Mouse (Mus musculus): ENCODE measurements at regions not wholly inside any gene's neighbourhood (a gene's known extent, or its start where the extent isn't known, plus 50 kb on each side); places are given as distances from the start of the nearest gene placed in this dataset.

DNA sequence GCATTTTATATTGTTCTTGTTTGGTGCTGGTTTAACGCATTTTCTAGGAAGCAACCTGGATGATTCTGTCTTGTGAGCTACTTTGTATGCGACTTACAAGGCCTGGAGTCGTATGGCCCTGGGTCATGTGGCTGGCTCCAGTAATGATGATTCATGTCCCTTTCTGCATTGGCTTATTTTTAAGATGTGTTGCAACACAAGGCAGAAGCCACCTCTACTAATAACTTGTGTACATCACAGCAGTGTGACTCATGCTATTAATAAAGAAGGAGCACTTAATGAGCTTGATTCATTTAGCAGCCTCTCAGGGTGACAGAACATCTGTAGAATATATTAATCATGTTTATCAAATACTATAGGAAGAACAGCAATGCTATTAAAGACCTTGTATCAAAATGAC lies 84.0 kb downstream of the Slc5a7 start:
- no peak overlapping the region for H3K4me3 ChIP-seq
- WGBS = 83% methylated on average over 3 of the region's 3 CpGs
- H3K27ac ChIP-seq = no peak overlapping the region
- H3K36me3 ChIP-seq = no peaks in the 10 kb centered on the region
- no peak for ATAC-seq (ENCODE audit: insufficient number of reproducible peaks, insufficient read depth, low FRiP score, low TSS enrichment)
- no peaks in the 10 kb centered on the region for H3K4me1 ChIP-seq
- no peak overlapping the region for H3K9ac ChIP-seq
- H3K27me3 ChIP-seq = no peaks in the 10 kb centered on the region
- no peak overlapping the region for H3K4me2 ChIP-seq (replicated peaks)
- no peaks in the 10 kb centered on the region for H3K9me3 ChIP-seq

DNA sequence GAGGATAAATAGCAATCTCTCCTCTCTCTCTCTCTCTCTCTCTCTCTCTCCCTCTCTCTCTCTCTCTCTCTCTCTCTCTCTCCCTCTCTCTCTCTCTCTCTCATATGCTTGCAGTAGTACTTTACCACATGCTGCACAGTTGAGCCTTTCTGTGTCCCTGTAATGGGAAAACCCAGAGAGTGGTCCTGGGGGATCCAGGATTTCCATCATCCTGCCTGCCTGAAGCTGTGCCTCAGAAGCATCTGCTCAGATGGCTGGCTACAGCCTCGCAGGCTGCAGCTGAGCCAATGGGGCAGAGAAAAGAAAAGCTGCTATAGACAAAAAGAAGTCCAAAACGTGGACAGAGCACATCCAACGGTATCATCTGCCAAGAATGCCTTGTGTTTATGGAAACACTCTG lies 97.1 kb downstream of the Slc5a7 start:
- no peaks in the 10 kb centered on the region for H3K36me3 ChIP-seq
- H3K4me2 ChIP-seq (replicated peaks) = no peak overlapping the region
- H3K4me1 ChIP-seq = no peaks in the 10 kb centered on the region
- no peak for ATAC-seq (ENCODE audit: insufficient number of reproducible peaks, insufficient read depth, low FRiP score, low TSS enrichment)
- WGBS = 61% methylated on average over 3 of the region's 3 CpGs
- no peak overlapping the region for H3K4me3 ChIP-seq
- no peak overlapping the region for H3K27ac ChIP-seq
- H3K9me3 ChIP-seq = no peaks in the 10 kb centered on the region
- no peak overlapping the region for H3K9ac ChIP-seq
- H3K27me3 ChIP-seq = no peaks in the 10 kb centered on the region

DNA sequence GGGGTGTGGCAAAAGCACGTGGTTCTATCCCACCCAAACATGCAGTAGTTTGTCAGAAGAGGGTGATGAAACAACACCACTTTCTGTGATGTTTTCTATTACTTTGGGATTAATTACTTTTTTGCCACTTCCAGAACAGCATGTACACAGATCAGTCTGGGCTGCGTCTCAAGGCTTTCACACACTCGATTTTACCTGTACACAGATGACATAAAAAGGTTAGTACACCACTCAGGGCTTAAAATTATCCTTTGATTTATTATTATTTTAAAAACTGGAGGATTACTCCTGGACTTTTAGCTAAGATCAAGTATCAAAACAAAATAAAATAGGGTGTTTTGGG lies 106.6 kb downstream of the Slc5a7 start:
- Histone ChIP-seq H3K9me3 (no peaks in the 10 kb centered on the region), H3K27ac (no peak overlapping the region), H3K4me3 (no peak overlapping the region), H3K36me3 (no peaks in the 10 kb centered on the region), H3K27me3 (no peaks in the 10 kb centered on the region), H3K4me1 (0 out of 2 replicates have a peak, but pooled peaks cover 3% of the 10 kb centered on the region), H3K4me2 (replicated peaks) (no peak overlapping the region), H3K9ac (no peak overlapping the region)
- WGBS = 67% methylated on average over 3 of the region's 3 CpGs
- no peak for ATAC-seq (ENCODE audit: insufficient number of reproducible peaks, insufficient read depth, low FRiP score, low TSS enrichment)

DNA sequence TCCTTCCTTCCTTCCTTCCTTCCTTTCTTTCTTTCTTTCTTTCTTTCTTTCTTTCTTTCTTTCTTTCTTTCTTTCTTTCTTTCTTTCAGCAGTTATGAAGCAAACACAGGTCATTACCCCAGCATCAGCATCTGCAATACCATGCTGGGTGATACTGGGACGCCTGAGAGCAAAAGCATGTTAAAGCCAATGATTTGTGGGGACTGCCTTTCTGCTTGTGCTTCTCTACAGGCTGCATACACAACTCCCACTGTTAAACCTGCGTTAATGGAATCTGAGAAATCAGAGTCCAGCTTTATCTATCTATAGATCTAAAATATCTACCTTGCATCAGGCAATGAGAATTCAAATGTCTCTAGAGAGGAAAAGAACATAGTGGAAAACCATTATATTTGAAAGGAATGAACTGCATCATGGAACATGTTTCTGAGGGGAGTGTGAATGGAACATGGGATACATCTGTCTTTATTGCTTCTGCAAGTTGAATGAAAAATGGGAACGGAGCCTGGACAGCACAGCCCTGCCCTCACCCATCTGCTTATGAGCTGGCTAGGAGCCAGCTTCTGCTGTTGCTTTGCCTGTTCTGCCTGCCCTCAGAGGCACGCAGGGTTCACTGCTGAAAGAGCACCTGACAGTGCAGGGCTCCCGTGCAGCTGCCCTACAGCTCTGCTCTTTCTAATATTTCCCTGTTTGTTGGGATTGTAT lies 107.2 kb downstream of the Slc5a7 start:
- H3K36me3 ChIP-seq = no peaks in the 10 kb centered on the region
- H3K4me2 ChIP-seq (replicated peaks) = no peak overlapping the region
- no peak overlapping the region for H3K4me3 ChIP-seq
- no peak overlapping the region for H3K9ac ChIP-seq
- H3K4me1 ChIP-seq = 0 out of 2 replicates have a peak, but pooled peaks cover 3% of the 10 kb centered on the region
- no peaks in the 10 kb centered on the region for H3K27me3 ChIP-seq
- H3K27ac ChIP-seq = no peak overlapping the region
- H3K9me3 ChIP-seq = no peaks in the 10 kb centered on the region
- peak; percentile 87 for ATAC-seq (ENCODE audit: insufficient number of reproducible peaks, insufficient read depth, low FRiP score, low TSS enrichment)
- 58% methylated on average over 5 of the region's 5 CpGs for WGBS

DNA sequence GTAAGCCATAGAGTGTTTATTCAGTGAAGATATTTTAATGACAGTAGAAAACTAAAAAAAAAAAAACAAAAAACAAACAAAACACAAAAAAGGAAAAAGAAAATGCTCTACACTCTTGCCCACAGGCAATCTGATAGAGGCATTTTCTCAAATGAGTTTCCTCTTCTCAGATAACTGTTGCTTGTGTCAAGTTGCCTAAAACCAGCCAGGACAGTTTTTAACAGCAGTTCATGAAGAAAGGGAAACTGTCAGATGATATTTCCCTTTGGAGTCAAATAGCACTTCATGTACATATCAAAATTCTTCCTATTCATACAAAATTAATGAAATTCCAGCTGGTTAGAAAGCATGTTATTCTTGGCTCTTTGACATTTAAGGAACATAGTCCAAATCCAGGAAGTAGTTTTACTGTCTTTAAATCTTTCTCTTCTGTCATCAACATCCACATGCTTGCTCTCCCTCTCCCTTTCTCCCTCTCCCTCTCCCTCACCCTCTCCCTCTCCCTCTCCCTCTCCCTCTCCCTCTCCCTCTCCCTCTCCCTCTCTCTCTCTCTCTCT lies 109.8 kb downstream of the Slc5a7 start:
- no peaks in the 10 kb centered on the region for H3K27me3 ChIP-seq
- no peaks in the 10 kb centered on the region for H3K9me3 ChIP-seq
- H3K4me2 ChIP-seq (replicated peaks) = no peak overlapping the region
- no peaks in the 10 kb centered on the region for H3K36me3 ChIP-seq
- H3K27ac ChIP-seq = no peak overlapping the region
- ATAC-seq (ENCODE audit: insufficient number of reproducible peaks, insufficient read depth, low FRiP score, low TSS enrichment) = no peak
- no peak overlapping the region for H3K9ac ChIP-seq
- H3K4me3 ChIP-seq = no peak overlapping the region
- 0 out of 2 replicates have a peak, but pooled peaks cover 3% of the 10 kb centered on the region for H3K4me1 ChIP-seq

DNA sequence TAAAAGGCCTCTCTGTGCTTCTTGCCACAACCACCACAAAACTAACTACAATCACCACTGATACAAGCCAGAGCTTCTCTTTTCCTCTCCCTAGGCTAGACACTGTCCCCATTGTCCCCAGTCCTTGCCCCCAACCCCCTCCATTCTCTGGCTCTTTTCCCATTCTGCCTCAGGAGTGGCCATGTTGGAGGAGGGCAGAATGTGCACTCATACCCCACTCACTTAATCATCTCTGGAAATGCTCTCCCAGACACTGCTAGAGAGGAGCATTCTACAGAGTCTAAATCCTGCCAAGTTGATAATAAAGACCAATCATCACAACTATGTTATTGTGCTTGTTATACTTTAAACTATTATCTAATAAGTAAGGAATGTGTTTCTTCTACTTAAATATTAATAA lies 116.8 kb downstream of the Slc5a7 start:
- Histone ChIP-seq H3K4me3 (no peak overlapping the region), H3K4me1 (no peaks in the 10 kb centered on the region), H3K27me3 (no peaks in the 10 kb centered on the region), H3K36me3 (no peaks in the 10 kb centered on the region), H3K9ac (no peak overlapping the region), H3K27ac (no peak overlapping the region), H3K4me2 (replicated peaks) (no peak overlapping the region), H3K9me3 (no peaks in the 10 kb centered on the region)
- no peak for ATAC-seq (ENCODE audit: insufficient number of reproducible peaks, insufficient read depth, low FRiP score, low TSS enrichment)

DNA sequence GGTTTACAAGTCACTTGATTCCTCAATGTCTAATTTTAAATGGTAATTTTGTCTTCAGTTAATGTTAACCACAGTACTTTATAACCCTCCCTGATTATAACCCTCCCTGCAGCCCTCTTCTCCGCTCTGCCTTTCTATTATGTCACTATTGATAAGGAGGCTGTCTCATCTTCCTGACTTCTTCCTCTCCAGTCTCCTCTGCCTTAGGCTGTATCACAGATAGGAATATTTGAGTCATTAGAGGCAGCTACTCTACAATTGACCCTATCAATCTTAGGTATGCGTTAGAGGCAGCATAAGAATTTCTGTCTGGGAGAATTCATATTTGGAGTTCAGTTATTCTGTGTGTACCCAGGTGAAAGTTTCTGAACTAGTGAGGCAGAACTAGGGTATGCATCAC lies 118.3 kb downstream of the Slc5a7 start:
- no peaks in the 10 kb centered on the region for H3K27me3 ChIP-seq
- H3K27ac ChIP-seq = no peak overlapping the region
- H3K4me3 ChIP-seq = no peak overlapping the region
- no peak for ATAC-seq (ENCODE audit: insufficient number of reproducible peaks, insufficient read depth, low FRiP score, low TSS enrichment)
- H3K36me3 ChIP-seq = no peaks in the 10 kb centered on the region
- H3K4me2 ChIP-seq (replicated peaks) = no peak overlapping the region
- WGBS = 80% methylated on average over 2 of the region's 2 CpGs
- H3K4me1 ChIP-seq = no peaks in the 10 kb centered on the region
- no peaks in the 10 kb centered on the region for H3K9me3 ChIP-seq
- H3K9ac ChIP-seq = no peak overlapping the region

DNA sequence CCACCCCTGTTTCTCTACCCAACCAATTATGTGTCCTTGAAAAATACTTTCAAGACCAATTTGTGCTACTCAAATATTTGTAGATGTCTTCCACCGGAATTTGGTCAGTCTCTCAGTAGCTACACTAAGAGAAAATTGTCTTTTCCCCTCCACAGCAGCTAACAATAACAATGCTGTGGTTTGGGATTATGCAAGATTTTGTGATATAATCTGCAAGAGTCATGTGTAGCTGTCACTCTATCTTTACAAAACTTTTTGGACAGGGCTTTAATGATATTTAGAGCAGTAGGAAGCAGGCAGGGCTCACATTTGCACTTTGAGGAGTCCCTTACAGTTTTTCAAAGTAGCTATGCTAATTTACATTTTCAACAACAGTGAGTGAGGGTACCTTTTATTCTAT lies 128.1 kb downstream of the Slc5a7 start:
- H3K4me2 ChIP-seq (replicated peaks) = no peak overlapping the region
- H3K4me1 ChIP-seq = no peaks in the 10 kb centered on the region
- 66% methylated on average over 1 of the region's 1 CpGs for WGBS
- no peak for ATAC-seq (ENCODE audit: insufficient number of reproducible peaks, insufficient read depth, low FRiP score, low TSS enrichment)
- H3K27me3 ChIP-seq = no peaks in the 10 kb centered on the region
- no peaks in the 10 kb centered on the region for H3K36me3 ChIP-seq
- no peak overlapping the region for H3K9ac ChIP-seq
- H3K9me3 ChIP-seq = no peaks in the 10 kb centered on the region
- H3K4me3 ChIP-seq = no peak overlapping the region
- no peak overlapping the region for H3K27ac ChIP-seq

DNA sequence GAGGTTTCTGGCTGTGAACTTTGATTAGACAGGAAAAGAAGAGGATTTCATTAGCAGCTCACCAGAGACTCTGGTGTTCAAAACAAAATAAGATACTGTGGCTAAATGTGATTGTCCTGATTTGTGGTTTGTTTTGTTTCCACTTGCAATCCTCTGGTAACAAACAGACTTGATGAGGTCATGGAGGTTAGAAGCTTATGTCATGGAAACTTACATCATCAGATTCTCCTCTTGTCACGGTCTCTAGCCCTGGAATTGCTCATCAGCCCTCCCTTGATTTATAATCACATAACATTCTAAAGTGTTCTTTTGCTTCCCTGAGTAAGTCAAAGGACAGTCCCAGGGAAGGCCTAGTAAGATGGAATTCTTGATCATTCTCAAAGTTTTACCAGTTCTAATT lies 130.8 kb downstream of the Slc5a7 start:
- Histone ChIP-seq H3K36me3 (no peaks in the 10 kb centered on the region), H3K27ac (no peak overlapping the region), H3K9ac (no peak overlapping the region), H3K9me3 (no peaks in the 10 kb centered on the region), H3K27me3 (no peaks in the 10 kb centered on the region), H3K4me3 (no peak overlapping the region), H3K4me1 (no peaks in the 10 kb centered on the region), H3K4me2 (replicated peaks) (no peak overlapping the region)
- no peak for ATAC-seq (ENCODE audit: insufficient number of reproducible peaks, insufficient read depth, low FRiP score, low TSS enrichment)
- WGBS = 64% methylated on average over 1 of the region's 1 CpGs

DNA sequence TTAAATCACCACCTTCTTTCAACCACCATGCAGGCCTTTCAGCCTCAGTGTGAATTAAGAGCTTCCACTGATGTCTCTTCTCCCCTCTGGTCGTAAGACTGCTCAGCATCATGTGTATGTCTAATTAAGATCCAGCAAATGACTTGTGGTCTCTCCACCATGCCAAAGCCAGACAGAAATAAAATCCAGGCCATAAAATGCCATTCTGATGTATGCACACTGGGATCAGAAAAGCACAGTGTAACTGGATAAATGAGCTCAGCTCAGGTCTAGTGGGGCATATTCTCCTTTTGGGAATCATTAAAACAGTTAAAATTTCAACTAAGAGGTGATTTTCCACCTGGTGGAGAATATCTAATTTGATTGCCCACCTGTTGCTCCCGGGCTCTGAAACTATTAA lies 136.5 kb downstream of the Slc5a7 start:
- 73% methylated on average over 2 of the region's 2 CpGs for WGBS
- Histone ChIP-seq H3K27ac (no peak overlapping the region), H3K36me3 (no peaks in the 10 kb centered on the region), H3K4me3 (no peak overlapping the region), H3K9ac (no peak overlapping the region), H3K9me3 (no peaks in the 10 kb centered on the region), H3K4me1 (no peaks in the 10 kb centered on the region), H3K4me2 (replicated peaks) (no peak overlapping the region), H3K27me3 (no peaks in the 10 kb centered on the region)
- ATAC-seq (ENCODE audit: insufficient number of reproducible peaks, insufficient read depth, low FRiP score, low TSS enrichment) = no peak

DNA sequence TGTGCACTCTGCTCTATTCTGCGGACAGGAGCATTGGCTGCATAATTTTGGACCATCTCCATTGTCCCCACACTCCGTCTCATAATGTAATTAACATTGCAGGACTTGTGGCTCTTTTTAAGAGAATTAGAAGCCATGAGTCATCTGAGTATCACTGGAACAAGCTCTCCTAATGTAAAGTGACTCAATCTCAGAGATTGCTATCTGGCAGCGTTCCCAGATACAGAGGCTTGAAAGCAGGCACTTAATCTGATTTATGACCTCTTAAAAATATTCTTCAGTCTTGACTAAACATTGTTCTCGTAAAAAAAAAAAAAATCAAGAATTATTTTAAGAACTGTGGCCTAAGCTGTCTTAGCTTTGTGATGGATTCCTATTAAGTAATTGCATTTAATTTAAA lies 140.1 kb downstream of the Slc5a7 start:
- no peak overlapping the region for H3K4me2 ChIP-seq (replicated peaks)
- no peak for ATAC-seq (ENCODE audit: insufficient number of reproducible peaks, insufficient read depth, low FRiP score, low TSS enrichment)
- no peak overlapping the region for H3K27ac ChIP-seq
- H3K9ac ChIP-seq = no peak overlapping the region
- 65% methylated on average over 4 of the region's 4 CpGs for WGBS
- no peaks in the 10 kb centered on the region for H3K4me1 ChIP-seq
- no peaks in the 10 kb centered on the region for H3K36me3 ChIP-seq
- no peak overlapping the region for H3K4me3 ChIP-seq
- H3K27me3 ChIP-seq = no peaks in the 10 kb centered on the region
- no peaks in the 10 kb centered on the region for H3K9me3 ChIP-seq

DNA sequence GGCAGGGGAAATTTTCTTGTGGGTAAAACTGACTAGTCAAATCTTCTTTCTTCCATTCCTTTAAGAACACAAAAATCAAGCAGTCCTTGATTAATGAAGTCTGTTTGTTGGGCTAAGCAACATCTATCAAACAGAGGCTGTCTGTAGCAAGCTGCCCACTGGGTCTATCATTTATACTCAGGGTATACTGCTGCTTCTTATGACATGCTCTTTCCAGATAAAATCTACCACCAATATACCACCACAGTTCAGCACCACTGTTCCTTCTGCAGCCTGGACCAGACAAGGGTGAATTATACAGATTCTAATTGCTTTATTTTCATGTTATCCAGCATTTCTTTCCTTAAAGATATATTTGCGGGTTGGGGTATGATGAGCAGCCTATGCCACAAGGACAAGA lies 140.5 kb downstream of the Slc5a7 start:
- H3K9me3 ChIP-seq = no peaks in the 10 kb centered on the region
- WGBS = 91% methylated on average over 1 of the region's 1 CpGs
- no peaks in the 10 kb centered on the region for H3K27me3 ChIP-seq
- no peak overlapping the region for H3K4me2 ChIP-seq (replicated peaks)
- H3K36me3 ChIP-seq = no peaks in the 10 kb centered on the region
- no peak overlapping the region for H3K4me3 ChIP-seq
- H3K9ac ChIP-seq = no peak overlapping the region
- ATAC-seq (ENCODE audit: insufficient number of reproducible peaks, insufficient read depth, low FRiP score, low TSS enrichment) = no peak
- no peak overlapping the region for H3K27ac ChIP-seq
- H3K4me1 ChIP-seq = no peaks in the 10 kb centered on the region

DNA sequence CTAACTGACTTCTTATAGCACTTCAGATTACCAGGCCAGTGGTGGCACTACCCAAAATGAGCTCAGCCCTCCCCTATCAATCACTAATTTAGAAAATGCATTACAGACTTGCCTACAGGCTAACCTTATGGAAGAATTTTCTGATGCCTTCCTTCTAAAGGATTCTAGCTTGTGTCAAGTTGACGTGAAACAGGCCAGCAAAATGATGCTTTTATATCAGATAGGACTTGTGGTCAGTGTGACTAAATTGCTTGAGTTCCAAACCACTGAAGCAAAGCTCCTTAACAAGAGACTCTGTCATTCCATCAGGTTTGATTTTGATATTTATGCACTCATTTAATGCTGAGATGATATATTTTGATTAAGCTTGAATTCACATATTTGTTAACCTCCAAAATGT lies 143.0 kb downstream of the Slc5a7 start:
- no peaks in the 10 kb centered on the region for H3K9me3 ChIP-seq
- no peak overlapping the region for H3K27ac ChIP-seq
- no peaks in the 10 kb centered on the region for H3K27me3 ChIP-seq
- H3K9ac ChIP-seq = no peak overlapping the region
- H3K4me2 ChIP-seq (replicated peaks) = no peak overlapping the region
- H3K4me1 ChIP-seq = no peaks in the 10 kb centered on the region
- H3K36me3 ChIP-seq = no peaks in the 10 kb centered on the region
- ATAC-seq (ENCODE audit: insufficient number of reproducible peaks, insufficient read depth, low FRiP score, low TSS enrichment) = no peak
- WGBS = 71% methylated on average over 1 of the region's 1 CpGs
- H3K4me3 ChIP-seq = no peak overlapping the region

Data from embryonic facial prominence, embryonic 12.5 days (tissue).